ENCODE assay signal across 8 mouse cellular contexts in the genomic region with DNA sequence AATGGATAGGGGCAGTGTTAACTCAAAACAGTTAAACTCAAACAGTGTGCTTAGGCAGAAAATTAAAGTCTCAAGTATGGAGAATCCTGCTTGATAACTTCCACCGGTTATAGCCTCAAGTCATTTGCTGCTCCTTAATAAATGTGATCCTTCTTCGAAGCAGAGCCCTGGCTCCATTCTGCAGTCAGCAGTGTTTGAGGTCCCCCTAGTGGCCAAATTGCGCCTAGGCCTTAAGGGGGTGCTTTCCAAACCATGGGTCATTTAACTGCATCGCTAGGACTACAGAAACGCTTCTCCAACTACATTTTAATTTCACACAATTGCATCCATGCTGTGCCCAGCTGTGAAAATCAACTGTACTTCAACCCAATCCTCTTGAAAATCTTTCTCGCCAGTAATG. TPM values are rescaled to one million over a fixed set of nuclear protein-coding genes. Genes with fewer than 3 reads are reported as not detected.
DNase-seq lines count a peak whose midpoint lies in the region; ATAC-seq lines count a peak whose summit lies in the region.

No protein-coding gene starts in this region.

- peak; percentile 78 for ATAC-seq in megakaryocyte, adult 5-6 weeks (ENCODE audit: poor library complexity, severe bottlenecking)

- peak; percentile 83 for DNase-seq in ZHBTc4 (ENCODE audit: low read depth, low spot score)
- peak; percentile 34 for DNase-seq in cerebellum, adult 9-11 months
- DNase-seq in frontal cortex, postnatal 14 days (ENCODE audit: low spot score in 2 of 2), result peak; percentile 43 to 80
- DNase-seq in induced T-regulatory cell, adult 2 months (ENCODE audit: low read depth), result peak; percentile 43
- peak; percentile 83 to 87 for DNase-seq in left cerebral cortex, adult 18-20 months (ENCODE audit: low spot score in 2 of 2)
- DNase-seq in right cerebral cortex, postnatal 10 days (ENCODE audit: low spot score in 2 of 2), result peak; percentile 76 to 87
- DNase-seq in yolk sac, embryonic 10.5 days (ENCODE audit: low spot score), result peak; percentile 58

RNA-seq across cellular contexts. Expression of a gene that starts 2.4 kb away (rescaled TPM):
- total RNA-seq in left cerebral cortex, adult 18-20 months (2021), result 1 to 10 TPM; 1.1 to 1.2 TPM
- total RNA-seq in megakaryocyte, adult 5-6 weeks (2015), result not detected in 2 replicates
- not detected in 2 replicates for total RNA-seq in megakaryocyte, adult 5-6 weeks (2017)

Comparison
In these comparisons a context has a peak if more than half of its experiments do, and no peak if none do; other contexts are left out.
1. Peak in every context shown above with its lines: DNase-seq and ATAC-seq.
2. DNase-seq: peak in every context shown above with its lines; median percentile 85 in left cerebral cortex, adult 18-20 months; 83 in ZHBTc4; 82 in right cerebral cortex, postnatal 10 days; 62 in frontal cortex, postnatal 14 days; 58 in yolk sac, embryonic 10.5 days; 43 in induced T-regulatory cell, adult 2 months; 34 in cerebellum, adult 9-11 months.